Mouse (Mus musculus): ENCODE results near the gene Ccl12. TPM values are rescaled to one million over a fixed set of nuclear protein-coding genes. Genes with fewer than 3 reads are reported as not detected.

The Ccl12 gene
- total and polyA plus RNA-seq, 3 experiments: 1.8 to 1.9 TPM; not detected in 1

DNA sequence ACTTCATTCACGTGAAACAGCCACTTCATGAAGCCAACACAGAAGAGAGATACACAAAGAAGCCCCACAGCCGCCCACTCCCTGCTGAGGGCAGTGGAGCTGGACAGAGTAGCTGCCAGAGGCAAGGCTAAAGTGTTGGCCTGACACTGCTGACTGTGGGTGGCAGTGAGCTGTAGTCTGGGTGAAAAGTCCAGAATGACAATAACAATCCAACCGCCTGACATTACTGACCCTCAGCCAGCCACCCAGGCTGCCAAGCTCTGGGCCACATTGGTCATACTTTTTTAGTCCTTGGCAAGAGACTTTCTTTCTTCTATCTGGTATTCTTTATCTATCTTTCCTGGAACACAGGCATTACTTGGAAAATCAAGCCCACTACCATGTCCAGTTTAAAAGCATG, 30.6 kb upstream of the Ccl12 start:
- WGBS: 67% methylated on average over 3 of the region's 3 CpGs
- intact Hi-C loops (cut with DNase I): no loop called here
- no peaks in the 10 kb centered on the region for H3K36me3 ChIP-seq (ENCODE audit: control insufficient read depth, insufficient read depth, low read length)
- H3K4me1 ChIP-seq (ENCODE audit: control insufficient read depth, insufficient read depth, low read length): no peaks in the 10 kb centered on the region
- no peak overlapping the region for H3K4me3 ChIP-seq
- DNase-seq: peak in 1 of 2 experiments; percentile 24
- no peak overlapping the region for H3K9ac ChIP-seq (ENCODE audit: low read depth, low read length)
- H3K79me2 ChIP-seq (replicated peaks; ENCODE audit: control insufficient read depth, insufficient read depth, low read length): no peaks in the 10 kb centered on the region
- no peak overlapping the region for H3K27ac ChIP-seq
- no peaks in the 10 kb centered on the region for H3K27me3 ChIP-seq (ENCODE audit: control insufficient read depth, insufficient read depth, low read length)
- TF ChIP-seq CTCF (IDR thresholded peaks at IDR 0.05) (no peak), POLR2A (IDR thresholded peaks at IDR 0.05; ENCODE audit: insufficient read depth, low read depth, low read length) (no peak), EP300 (IDR thresholded peaks at IDR 0.05; ENCODE audit: insufficient read depth, low read depth, low read length) (no peak)

DNA sequence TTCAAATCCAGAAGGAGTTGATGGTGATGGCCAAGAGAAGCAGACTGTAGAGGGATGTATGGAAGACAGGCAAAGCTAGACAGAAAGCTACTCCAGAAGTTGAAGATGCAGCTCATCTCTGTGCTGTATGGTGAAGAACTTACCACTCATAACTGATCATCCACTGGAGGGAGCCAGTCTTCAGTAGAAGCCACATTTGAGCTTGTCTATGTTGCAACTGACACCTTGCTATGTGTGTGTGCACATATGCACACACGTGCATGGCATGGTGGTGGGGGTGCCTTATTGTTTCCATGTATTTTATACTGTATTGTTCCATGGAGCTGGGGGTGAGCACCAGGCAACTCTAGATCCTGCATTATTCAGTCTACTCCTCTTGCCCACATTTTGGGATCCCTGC, 29.3 kb upstream of the Ccl12 start:
- WGBS: 86% methylated on average over 1 of the region's 1 CpGs
- H3K4me3 ChIP-seq: no peak overlapping the region
- no peak overlapping the region for H3K27ac ChIP-seq
- H3K27me3 ChIP-seq (ENCODE audit: control insufficient read depth, insufficient read depth, low read length): no peaks in the 10 kb centered on the region
- no peak for TF ChIP-seq EP300 (IDR thresholded peaks at IDR 0.05; ENCODE audit: insufficient read depth, low read depth, low read length)
- TF ChIP-seq CTCF (IDR thresholded peaks at IDR 0.05): peak; percentile 14; the same call in 1 of the 2 replicates
- DNase-seq: no peak
- no peak overlapping the region for H3K9ac ChIP-seq (ENCODE audit: low read depth, low read length)
- H3K36me3 ChIP-seq (ENCODE audit: control insufficient read depth, insufficient read depth, low read length): no peaks in the 10 kb centered on the region
- no peaks in the 10 kb centered on the region for H3K4me1 ChIP-seq (ENCODE audit: control insufficient read depth, insufficient read depth, low read length)
- intact Hi-C loops (cut with DNase I): no loop called here
- H3K79me2 ChIP-seq (replicated peaks; ENCODE audit: control insufficient read depth, insufficient read depth, low read length): no peaks in the 10 kb centered on the region

DNA sequence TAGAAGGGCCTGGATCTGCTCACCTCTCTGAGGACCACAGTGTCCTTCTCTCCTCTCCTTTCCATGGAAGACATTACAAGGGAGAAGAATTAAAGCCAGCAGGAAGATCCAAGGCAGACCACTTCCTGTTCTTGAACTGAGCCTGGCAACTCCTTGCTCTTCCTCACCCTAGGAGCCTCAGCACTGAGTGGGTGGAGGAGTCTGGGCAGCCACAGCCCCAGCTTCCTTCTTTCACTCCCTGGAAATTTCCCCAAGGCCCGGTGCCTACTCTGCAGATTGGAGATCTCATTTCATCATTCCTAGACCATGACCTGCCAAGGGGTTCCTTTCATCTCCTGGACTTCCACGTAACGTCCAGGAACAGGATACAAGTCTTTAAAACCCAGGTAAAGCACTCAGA, 28.7 kb upstream of the Ccl12 start:
- intact Hi-C loops (cut with DNase I): no loop called here
- no peak for TF ChIP-seq CTCF (IDR thresholded peaks at IDR 0.05)
- no peak for TF ChIP-seq POLR2A (IDR thresholded peaks at IDR 0.05; ENCODE audit: insufficient read depth, low read depth, low read length)
- no peak for TF ChIP-seq EP300 (IDR thresholded peaks at IDR 0.05; ENCODE audit: insufficient read depth, low read depth, low read length)
- no peak overlapping the region for H3K9ac ChIP-seq (ENCODE audit: low read depth, low read length)
- H3K36me3 ChIP-seq (ENCODE audit: control insufficient read depth, insufficient read depth, low read length): no peaks in the 10 kb centered on the region
- H3K4me3 ChIP-seq: no peak overlapping the region
- 47% methylated on average over 3 of the region's 3 CpGs for WGBS
- H3K27ac ChIP-seq: no peak overlapping the region
- no peaks in the 10 kb centered on the region for H3K27me3 ChIP-seq (ENCODE audit: control insufficient read depth, insufficient read depth, low read length)
- no peaks in the 10 kb centered on the region for H3K79me2 ChIP-seq (replicated peaks; ENCODE audit: control insufficient read depth, insufficient read depth, low read length)
- DNase-seq: no peak
- no peaks in the 10 kb centered on the region for H3K4me1 ChIP-seq (ENCODE audit: control insufficient read depth, insufficient read depth, low read length)

DNA sequence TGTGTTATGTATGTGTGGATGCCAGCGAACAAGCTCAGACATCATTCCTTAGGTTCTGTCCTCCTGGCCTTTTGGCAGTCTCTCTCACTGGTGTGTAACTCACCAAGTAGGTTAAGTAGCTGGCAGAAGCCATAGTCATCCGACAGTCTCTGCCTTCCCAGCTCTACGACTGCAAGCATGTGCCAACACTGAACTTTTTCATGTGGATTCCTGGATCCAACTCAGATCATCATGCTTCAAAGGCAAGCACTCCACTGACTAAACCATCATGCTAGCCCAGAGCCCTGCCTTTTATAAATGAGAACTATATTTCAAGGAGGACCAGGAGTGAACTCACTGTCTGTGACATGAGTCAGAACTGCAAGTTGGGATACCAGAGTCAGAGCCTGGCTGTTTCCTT, 28.0 kb upstream of the Ccl12 start:
- H3K9ac ChIP-seq (ENCODE audit: low read depth, low read length): no peak overlapping the region
- 82% methylated on average over 3 of the region's 3 CpGs for WGBS
- H3K27ac ChIP-seq: no peak overlapping the region
- H3K4me3 ChIP-seq: no peak overlapping the region
- no peaks in the 10 kb centered on the region for H3K4me1 ChIP-seq (ENCODE audit: control insufficient read depth, insufficient read depth, low read length)
- H3K79me2 ChIP-seq (replicated peaks; ENCODE audit: control insufficient read depth, insufficient read depth, low read length): no peaks in the 10 kb centered on the region
- intact Hi-C loops (cut with DNase I): no loop called here
- no peak for DNase-seq
- no peaks in the 10 kb centered on the region for H3K27me3 ChIP-seq (ENCODE audit: control insufficient read depth, insufficient read depth, low read length)
- H3K36me3 ChIP-seq (ENCODE audit: control insufficient read depth, insufficient read depth, low read length): no peaks in the 10 kb centered on the region
- no peak for TF ChIP-seq POLR2A (IDR thresholded peaks at IDR 0.05; ENCODE audit: insufficient read depth, low read depth, low read length)
- TF ChIP-seq EP300 (IDR thresholded peaks at IDR 0.05; ENCODE audit: insufficient read depth, low read depth, low read length): no peak
- TF ChIP-seq CTCF (IDR thresholded peaks at IDR 0.05): no peak

DNA sequence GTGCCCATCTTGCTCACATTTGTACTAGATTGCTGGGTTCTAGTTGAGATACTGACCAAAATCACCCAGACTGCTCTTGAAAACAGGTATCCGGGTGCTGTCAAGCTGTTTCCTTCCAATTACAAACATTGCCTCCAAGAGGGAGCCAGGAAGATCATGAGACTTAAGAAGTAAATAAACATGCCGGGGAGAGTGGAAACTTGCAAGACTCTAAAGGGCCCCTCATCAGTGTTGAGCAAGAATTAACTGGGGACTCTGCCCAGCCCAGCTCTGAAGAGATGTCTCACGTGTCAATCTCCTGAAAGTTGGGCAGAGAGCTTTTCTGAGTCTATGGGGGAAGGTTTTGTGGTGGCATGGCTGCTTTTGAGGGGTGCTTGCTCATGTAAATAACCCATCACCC, 24.6 kb upstream of the Ccl12 start:
- H3K4me3 ChIP-seq: no peak overlapping the region
- H3K4me1 ChIP-seq (ENCODE audit: control insufficient read depth, insufficient read depth, low read length): no peaks in the 10 kb centered on the region
- WGBS: 66% methylated on average over 3 of the region's 3 CpGs
- H3K27ac ChIP-seq: no peak overlapping the region
- TF ChIP-seq EP300 (IDR thresholded peaks at IDR 0.05; ENCODE audit: insufficient read depth, low read depth, low read length): no peak
- TF ChIP-seq POLR2A (IDR thresholded peaks at IDR 0.05; ENCODE audit: insufficient read depth, low read depth, low read length): no peak
- TF ChIP-seq CTCF (IDR thresholded peaks at IDR 0.05): no peak
- H3K9ac ChIP-seq (ENCODE audit: low read depth, low read length): no peak overlapping the region
- DNase-seq: no peak
- H3K79me2 ChIP-seq (replicated peaks; ENCODE audit: control insufficient read depth, insufficient read depth, low read length): no peaks in the 10 kb centered on the region
- H3K27me3 ChIP-seq (ENCODE audit: control insufficient read depth, insufficient read depth, low read length): no peaks in the 10 kb centered on the region
- intact Hi-C loops (cut with DNase I): no loop called here
- H3K36me3 ChIP-seq (ENCODE audit: control insufficient read depth, insufficient read depth, low read length): no peaks in the 10 kb centered on the region

DNA sequence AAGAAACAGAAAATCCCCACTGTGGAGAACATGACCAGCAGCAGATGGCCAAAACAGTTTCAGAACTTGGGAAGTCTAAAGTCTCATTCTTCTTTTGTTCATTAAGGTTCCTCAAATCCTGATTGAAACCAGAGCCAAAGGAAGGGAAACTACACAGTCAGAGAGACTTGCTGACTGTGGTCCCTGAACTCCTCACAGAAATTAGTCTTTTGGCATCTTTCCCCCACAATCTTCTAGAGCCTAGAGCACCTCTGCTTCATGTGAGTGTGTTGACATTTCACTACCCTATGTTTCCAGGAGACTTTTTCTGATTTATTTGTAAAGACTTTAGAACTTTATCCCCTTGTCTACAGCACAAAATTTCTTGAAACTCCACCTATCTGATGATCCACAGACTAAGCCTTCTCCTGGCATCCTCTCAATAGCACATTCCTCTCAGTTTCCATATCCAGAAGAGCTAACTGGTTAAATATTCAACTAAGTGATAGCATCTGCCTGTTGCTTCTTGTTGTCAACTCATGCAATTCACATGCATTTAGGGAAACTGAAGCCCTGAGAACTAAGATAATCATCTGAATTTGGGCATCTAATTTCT, 23.4 kb upstream of the Ccl12 start:
- H3K9ac ChIP-seq (ENCODE audit: low read depth, low read length): no peak overlapping the region
- intact Hi-C loops (cut with DNase I): no loop called here
- no peak overlapping the region for H3K27ac ChIP-seq
- no peaks in the 10 kb centered on the region for H3K4me1 ChIP-seq (ENCODE audit: control insufficient read depth, insufficient read depth, low read length)
- H3K4me3 ChIP-seq: no peak overlapping the region
- no peaks in the 10 kb centered on the region for H3K27me3 ChIP-seq (ENCODE audit: control insufficient read depth, insufficient read depth, low read length)
- TF ChIP-seq CTCF (IDR thresholded peaks at IDR 0.05): no peak
- TF ChIP-seq EP300 (IDR thresholded peaks at IDR 0.05; ENCODE audit: insufficient read depth, low read depth, low read length): no peak
- no peak for DNase-seq
- no peaks in the 10 kb centered on the region for H3K36me3 ChIP-seq (ENCODE audit: control insufficient read depth, insufficient read depth, low read length)
- no peaks in the 10 kb centered on the region for H3K79me2 ChIP-seq (replicated peaks; ENCODE audit: control insufficient read depth, insufficient read depth, low read length)
